Mouse (Mus musculus) layer of hippocampus, adult 9-11 months (tissue): ENCODE results near the gene Tcp10a.
"Not testable (repeated sequence)": the region's sequence is repeated elsewhere in the genome, so short reads cannot be mapped to it uniquely, and the experiment has no call there.

Experiments
- DNase-seq: peaks from one replicate; pipeline ENCODE4 v3.0.0; 2022

Gene Tcp10a

GRCm38 (mm10) chr17:7324346-7324745, at the start of gene Tcp10a:
Gene Tcp10a (plus strand): TSS chr17:7324646.
- DNase-seq: not testable (repeated sequence)

- no peak for DNase-seq
These were observed 45.7 kb upstream of the Tcp10a start for GRCm38 (mm10) chr17:7278702-7279242.

GRCm38 (mm10) chr17:7279251-7279650, 45.2 kb upstream of the Tcp10a start:
- no peak for DNase-seq

GRCm38 (mm10) chr17:7284297-7284910, 40.0 kb upstream of the Tcp10a start:
- DNase-seq: peak; percentile 40

GRCm38 (mm10) chr17:7285292-7285691, 39.2 kb upstream of the Tcp10a start:
- no peak for DNase-seq

- DNase-seq: no peak
These were observed 37.9 kb upstream of the Tcp10a start for GRCm38 (mm10) chr17:7286422-7287050.

GRCm38 (mm10) chr17:7292012-7292684, 32.3 kb upstream of the Tcp10a start:
- DNase-seq: peak; percentile 62

GRCm38 (mm10) chr17:7306278-7307196, 17.9 kb upstream of the Tcp10a start:
- DNase-seq: peak; percentile 78

GRCm38 (mm10) chr17:7315693-7316382, 8.6 kb upstream of the Tcp10a start:
- not testable (repeated sequence) for DNase-seq

GRCm38 (mm10) chr17:7319789-7320188, 4.7 kb upstream of the Tcp10a start:
- DNase-seq: not testable (repeated sequence)

- not testable (repeated sequence) for DNase-seq
These were observed 2.0 kb downstream of the Tcp10a start for GRCm38 (mm10) chr17:7326415-7326814.

GRCm38 (mm10) chr17:7332745-7333144, 8.3 kb downstream of the Tcp10a start:
- not testable (repeated sequence) for DNase-seq

- not testable (repeated sequence) for DNase-seq
These were observed 12.9 kb downstream of the Tcp10a start for GRCm38 (mm10) chr17:7337381-7337780.

- DNase-seq: not testable (repeated sequence)
These were observed 24.3 kb downstream of the Tcp10a start for GRCm38 (mm10) chr17:7348765-7349164.

- not testable (repeated sequence) for DNase-seq
These were observed 28.1 kb downstream of the Tcp10a start, which contains the start of gene Ttll2 for GRCm38 (mm10) chr17:7352596-7352995. Gene Ttll2 (minus strand): TSS chr17:7352696.

- DNase-seq: not testable (repeated sequence)
These were observed 35.4 kb downstream of the Tcp10a start for GRCm38 (mm10) chr17:7359806-7360205.

- DNase-seq: peak; percentile 11
These were observed 36.5 kb downstream of the Tcp10a start for GRCm38 (mm10) chr17:7360749-7361465.

- not testable (repeated sequence) for DNase-seq
These were observed 41.2 kb downstream of the Tcp10a start for GRCm38 (mm10) chr17:7365615-7366014.

- not testable (repeated sequence) for DNase-seq
These were observed 41.8 kb downstream of the Tcp10a start for GRCm38 (mm10) chr17:7366265-7366664.

- peak; percentile 16 for DNase-seq
These were observed 42.4 kb downstream of the Tcp10a start for GRCm38 (mm10) chr17:7366676-7367374.
